Mouse (Mus musculus) hindbrain, embryonic 13.5 days (tissue): ENCODE measurements at regions not wholly inside any gene's neighbourhood (a gene's known extent, or its start where the extent isn't known, plus 50 kb on each side); places are given as distances from the start of the nearest gene placed in this dataset.
A peak's percentile ranks its signal among the peaks of the same experiment; 100 is the strongest.

Source experiments
- ATAC-seq: fragments of 200-750 bp; cut with Nextera tagmentation; 2 replicates; pipeline ENCODE4 v1.8.0; 2017; ENCODE audit warnings: moderate TSS enrichment; ENCODE audit not compliant: low FRiP score
- H3K27ac ChIP-seq: fragments of 300-500 bp; sonication (generic); 2 replicates; pipeline ENCODE4 v1.5.1; 2015; ENCODE audit warnings: inconsistent platforms, mild to moderate bottlenecking, moderate library complexity
- H3K27me3 ChIP-seq: fragments of 300-500 bp; sonication (generic); 2 replicates; pipeline ENCODE4 v1.6.1; 2015; ENCODE audit warnings: mild to moderate bottlenecking, inconsistent platforms
- H3K36me3 ChIP-seq: fragments of 300-500 bp; sonication (generic); 2 replicates; pipeline ENCODE4 v1.6.1; 2015; ENCODE audit warnings: mild to moderate bottlenecking, inconsistent platforms
- H3K4me1 ChIP-seq: fragments of 300-500 bp; sonication (generic); replicated peaks from 2 replicates; pipeline ENCODE4 v1.6.1; 2015; ENCODE audit warnings: inconsistent platforms
- H3K4me2 ChIP-seq: fragments of 300-500 bp; sonication (generic); 2 replicates; pipeline ENCODE4 v1.6.1; 2015; ENCODE audit warnings: inconsistent platforms, mild to moderate bottlenecking, moderate library complexity
- H3K4me3 ChIP-seq: fragments of 300-500 bp; sonication (generic); 2 replicates; pipeline ENCODE4 v1.5.1; 2015; ENCODE audit warnings: mild to moderate bottlenecking, inconsistent platforms
- H3K9ac ChIP-seq: fragments of 300-500 bp; sonication (generic); 2 replicates; pipeline ENCODE4 v1.6.1; 2015; ENCODE audit warnings: mild to moderate bottlenecking, inconsistent platforms
- H3K9me3 ChIP-seq: fragments of 300-500 bp; sonication (generic); 2 replicates; pipeline ENCODE4 v1.6.1; 2016; ENCODE audit warnings: inconsistent platforms
- WGBS: fragments of 180-500 bp; shearing (Covaris S2); methylation state at CpG from one replicate; pipeline ENCODE4 v1.1.7; 2015; 5-methylcytosine and 5-hydroxymethylcytosine counted together

DNA sequence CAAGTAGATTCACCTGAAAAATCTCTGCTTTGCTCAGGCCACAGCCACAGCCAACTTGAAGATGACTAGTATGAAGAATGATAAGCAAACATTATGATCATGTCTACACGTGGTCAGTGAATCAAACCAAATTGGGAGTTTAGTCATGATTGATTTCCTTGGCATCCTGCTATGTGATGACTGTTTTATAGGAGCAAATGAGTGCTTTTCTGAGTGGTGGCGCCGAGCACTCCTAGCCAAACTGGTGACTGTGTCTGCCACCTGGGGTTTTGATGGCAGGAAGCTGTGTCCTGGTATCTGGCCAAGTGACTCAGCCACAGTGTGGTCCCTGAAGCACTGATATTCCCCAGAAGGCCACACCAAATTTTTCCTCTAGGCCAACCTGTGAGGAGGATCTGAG lies 152.1 kb upstream of the Pbx1 start:
- Histone ChIP-seq H3K9me3 (no peaks in the 10 kb centered on the region), H3K36me3 (no peaks in the 10 kb centered on the region), H3K4me2 (no peak overlapping the region), H3K27me3 (no peaks in the 10 kb centered on the region), H3K4me1 (no peaks in the 10 kb centered on the region), H3K27ac (no peak overlapping the region), H3K9ac (no peak overlapping the region), H3K4me3 (no peak overlapping the region)
- ATAC-seq, result no peak
- WGBS, result 82% methylated on average over 3 of the region's 3 CpGs

DNA sequence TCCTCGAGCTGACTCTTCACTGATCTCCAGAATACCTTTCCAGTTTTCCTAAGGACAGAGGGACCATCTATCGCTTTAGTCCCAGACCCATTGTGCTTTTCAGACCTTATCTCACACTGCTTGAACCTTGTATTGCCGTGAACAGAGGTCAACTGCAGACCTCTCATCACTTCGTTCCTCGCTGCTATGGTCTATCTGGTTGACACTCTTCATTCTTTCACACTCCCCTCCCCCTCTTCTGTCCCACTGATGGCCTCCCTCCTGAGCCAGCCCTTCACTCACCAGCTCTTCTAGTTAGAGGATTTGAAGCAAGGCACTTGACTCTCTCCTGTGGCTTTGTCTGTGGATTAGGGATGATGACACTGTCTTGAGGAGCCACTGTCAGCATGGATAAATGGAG lies 150.4 kb upstream of the Pbx1 start:
- H3K9me3 ChIP-seq, result no peaks in the 10 kb centered on the region
- H3K36me3 ChIP-seq, result no peaks in the 10 kb centered on the region
- H3K4me1 ChIP-seq, result no peaks in the 10 kb centered on the region
- ATAC-seq, result no peak
- H3K4me2 ChIP-seq, result no peak overlapping the region
- 74% methylated on average over 5 of the region's 5 CpGs for WGBS
- no peak overlapping the region for H3K9ac ChIP-seq
- no peaks in the 10 kb centered on the region for H3K27me3 ChIP-seq
- H3K27ac ChIP-seq, result no peak overlapping the region
- no peak overlapping the region for H3K4me3 ChIP-seq

DNA sequence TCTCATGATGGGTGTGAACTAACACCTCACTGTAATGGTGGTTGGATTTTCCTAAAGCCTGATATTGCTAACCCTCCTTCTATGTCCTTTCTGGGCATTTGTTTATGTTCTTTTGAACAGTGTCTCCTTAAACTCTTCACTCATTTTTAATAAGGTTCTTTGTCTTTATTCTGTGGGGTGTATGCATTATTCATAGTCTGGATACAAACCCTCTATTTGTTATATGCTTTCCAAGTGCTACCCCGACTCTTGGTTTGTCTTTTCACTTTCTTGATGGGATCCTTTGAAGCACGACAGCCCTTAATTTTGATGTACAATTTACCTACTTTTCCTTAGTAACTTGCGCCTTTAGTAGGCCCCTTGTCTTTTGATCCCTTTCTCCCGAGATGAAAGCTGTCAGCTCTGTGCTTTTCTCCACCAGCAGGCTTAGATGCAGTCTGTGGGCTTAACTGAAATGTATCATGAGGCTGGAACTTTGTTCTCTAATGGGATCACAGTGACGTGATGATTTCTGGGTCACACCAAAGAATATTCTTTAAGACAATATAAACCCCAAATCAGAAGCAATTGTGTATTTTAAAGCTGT lies 138.0 kb upstream of the Pbx1 start:
- Histone ChIP-seq H3K4me2 (no peak overlapping the region), H3K4me3 (no peak overlapping the region), H3K4me1 (no peaks in the 10 kb centered on the region), H3K9ac (no peak overlapping the region), H3K9me3 (no peaks in the 10 kb centered on the region), H3K36me3 (no peaks in the 10 kb centered on the region), H3K27ac (no peak overlapping the region), H3K27me3 (no peaks in the 10 kb centered on the region)
- 39% methylated on average over 5 of the region's 5 CpGs for WGBS
- no peak for ATAC-seq

DNA sequence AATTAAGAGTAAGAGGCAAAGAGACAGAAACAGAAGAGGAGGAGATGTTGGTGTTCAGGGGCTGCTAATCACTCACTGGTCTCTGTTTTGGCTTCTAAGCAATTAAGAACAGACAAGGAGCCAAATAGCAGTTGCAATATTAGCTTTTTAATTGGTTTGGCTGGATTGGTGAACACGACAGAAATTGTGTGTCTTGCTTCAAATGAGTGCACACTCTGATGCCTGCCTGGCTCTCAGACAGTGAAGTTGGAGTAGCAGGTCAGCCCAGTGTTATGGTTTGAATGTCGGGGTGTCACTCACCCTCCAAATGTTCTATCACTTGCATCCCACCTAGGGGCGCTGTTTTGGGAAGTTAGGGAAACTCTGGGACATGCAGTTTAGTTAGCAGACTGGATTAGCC lies 120.3 kb upstream of the Pbx1 start:
- H3K36me3 ChIP-seq, result no peaks in the 10 kb centered on the region
- H3K4me2 ChIP-seq, result no peak overlapping the region
- WGBS, result 83% methylated on average over 3 of the region's 3 CpGs
- no peaks in the 10 kb centered on the region for H3K9me3 ChIP-seq
- H3K4me3 ChIP-seq, result no peak overlapping the region
- no peak overlapping the region for H3K27ac ChIP-seq
- no peak overlapping the region for H3K9ac ChIP-seq
- no peaks in the 10 kb centered on the region for H3K4me1 ChIP-seq
- no peak for ATAC-seq
- H3K27me3 ChIP-seq, result no peaks in the 10 kb centered on the region

DNA sequence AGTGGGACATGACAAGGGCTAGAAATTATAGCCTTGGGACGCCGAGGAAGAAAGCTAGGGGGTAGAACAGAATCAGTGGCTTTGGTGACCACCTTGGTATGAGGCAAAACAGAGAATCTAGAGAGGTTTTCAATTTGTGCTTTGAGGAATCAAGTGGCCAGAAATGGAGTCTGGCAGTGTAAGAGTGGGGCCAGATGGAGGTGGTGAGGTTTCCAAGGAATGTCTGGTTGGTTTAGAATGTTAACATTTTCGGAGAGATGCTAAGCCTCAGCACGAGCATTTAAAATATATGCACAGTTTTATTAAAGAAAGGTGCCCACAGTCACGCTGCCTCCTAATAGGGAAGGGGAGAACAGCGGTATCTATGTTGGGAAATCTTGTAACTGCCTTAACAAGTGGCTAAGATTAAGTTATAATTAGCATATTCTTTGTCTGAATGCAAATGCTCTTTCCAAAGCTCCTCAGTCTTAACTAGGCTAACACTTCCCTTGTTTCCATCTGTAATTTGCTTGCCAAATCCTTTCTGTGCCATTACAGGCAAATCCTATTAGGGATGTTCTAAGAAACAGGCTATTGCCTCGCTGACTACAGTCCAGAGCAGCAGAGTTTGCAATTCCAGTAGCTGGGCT lies 117.9 kb upstream of the Pbx1 start:
- no peak overlapping the region for H3K4me2 ChIP-seq
- H3K27ac ChIP-seq, result 0 out of 2 replicates have a peak overlapping the region, but pooled peaks have one; percentile 8
- ATAC-seq, result no peak
- no peak overlapping the region for H3K4me3 ChIP-seq
- H3K4me1 ChIP-seq, result no peaks in the 10 kb centered on the region
- no peaks in the 10 kb centered on the region for H3K9me3 ChIP-seq
- WGBS, result 41% methylated on average over 7 of the region's 7 CpGs
- H3K27me3 ChIP-seq, result no peaks in the 10 kb centered on the region
- H3K36me3 ChIP-seq, result no peaks in the 10 kb centered on the region
- H3K9ac ChIP-seq, result no peak overlapping the region

DNA sequence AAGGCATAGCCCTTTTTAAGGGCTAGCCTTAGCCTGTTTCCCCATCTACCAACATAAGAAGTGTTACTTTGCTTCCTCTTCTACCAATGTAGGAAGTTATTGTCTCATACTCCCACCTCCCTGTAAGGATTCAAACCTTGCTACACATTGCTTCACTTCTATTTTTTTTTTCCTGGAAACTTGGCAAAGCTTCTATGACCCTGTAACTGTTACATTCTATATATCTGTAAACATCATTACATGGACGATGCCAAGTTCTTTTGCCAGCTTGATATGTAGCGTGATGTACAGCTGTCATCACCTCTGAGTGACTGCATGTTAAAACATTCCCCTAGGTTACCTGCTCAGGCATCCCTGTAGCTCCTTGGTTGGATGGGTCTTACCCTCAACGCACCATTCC lies 114.1 kb upstream of the Pbx1 start:
- no peaks in the 10 kb centered on the region for H3K4me1 ChIP-seq
- WGBS, result 95% methylated on average over 3 of the region's 3 CpGs

DNA sequence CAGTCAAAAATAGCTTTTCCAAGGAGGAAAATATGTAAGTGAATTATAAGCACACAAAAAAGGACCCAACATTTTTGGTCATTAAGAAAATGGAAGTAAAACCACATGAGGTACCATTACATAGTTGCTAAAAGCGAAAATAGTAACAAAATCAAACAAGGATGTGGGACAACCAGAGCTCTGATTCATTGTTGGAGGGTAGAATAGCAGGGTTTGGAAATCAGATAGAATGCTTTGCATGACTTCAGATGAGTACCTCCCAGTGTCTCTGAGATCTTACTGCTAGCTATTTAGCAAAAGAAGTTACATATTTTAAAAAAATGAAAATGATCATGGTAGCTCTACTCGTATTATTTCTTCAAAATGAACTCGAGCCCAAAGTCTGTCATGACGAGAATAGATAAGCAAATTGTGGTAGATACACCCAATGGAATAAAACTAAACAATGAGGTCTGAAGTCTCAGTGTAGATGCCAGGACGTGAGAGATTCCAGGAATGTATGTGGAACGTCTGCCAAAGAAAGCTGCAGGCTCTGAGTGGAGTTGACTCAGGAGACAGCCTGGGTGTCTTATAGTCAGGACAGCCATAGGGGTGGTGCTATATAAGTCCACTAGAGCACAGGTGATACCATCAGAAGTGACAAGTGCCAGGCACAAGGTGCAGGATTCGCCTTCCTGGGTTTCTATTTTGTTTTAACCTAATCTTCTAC lies 113.2 kb upstream of the Pbx1 start:
- Histone ChIP-seq H3K27me3 (no peaks in the 10 kb centered on the region), H3K27ac (no peak overlapping the region), H3K36me3 (no peaks in the 10 kb centered on the region), H3K4me2 (no peak overlapping the region), H3K4me3 (no peak overlapping the region), H3K4me1 (no peaks in the 10 kb centered on the region), H3K9me3 (no peaks in the 10 kb centered on the region), H3K9ac (no peak overlapping the region)
- WGBS, result 86% methylated on average over 7 of the region's 7 CpGs
- ATAC-seq, result no peak

More for the DNA sequence above, 114.1 kb upstream of the Pbx1 start:
- Histone ChIP-seq H3K9me3 (no peaks in the 10 kb centered on the region), H3K4me2 (no peak overlapping the region), H3K36me3 (no peaks in the 10 kb centered on the region), H3K27me3 (no peaks in the 10 kb centered on the region), H3K4me3 (no peak overlapping the region), H3K9ac (no peak overlapping the region), H3K27ac (no peak overlapping the region)
- ATAC-seq, result no peak

DNA sequence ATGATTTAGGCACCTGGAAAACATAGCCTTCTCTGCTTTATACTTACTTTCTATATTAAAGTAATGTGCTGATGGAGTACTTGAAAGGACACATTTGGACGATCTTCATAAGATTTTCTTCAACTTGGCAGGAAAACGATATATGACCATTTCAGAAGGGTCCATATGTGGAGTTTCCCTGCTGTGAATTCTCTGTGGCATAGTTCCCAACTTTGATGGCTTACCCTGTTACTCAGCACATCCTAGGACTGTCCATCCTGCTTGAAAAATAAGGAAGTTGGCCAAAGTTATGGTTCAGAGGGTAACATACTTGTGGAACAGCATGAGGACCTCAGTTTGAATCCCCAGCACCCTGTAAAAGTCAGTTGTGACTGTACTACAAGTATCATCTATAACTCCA lies 109.2 kb upstream of the Pbx1 start:
- no peak overlapping the region for H3K4me2 ChIP-seq
- H3K36me3 ChIP-seq, result no peaks in the 10 kb centered on the region
- ATAC-seq, result no peak
- no peaks in the 10 kb centered on the region for H3K9me3 ChIP-seq
- no peaks in the 10 kb centered on the region; the same call in 1 of the 2 replicates for H3K4me1 ChIP-seq
- no peak overlapping the region for H3K4me3 ChIP-seq
- H3K27me3 ChIP-seq, result 0 out of 2 replicates have a peak, but pooled peaks cover 3% of the 10 kb centered on the region
- H3K9ac ChIP-seq, result no peak overlapping the region
- 90% methylated on average over 2 of the region's 2 CpGs for WGBS
- no peak overlapping the region for H3K27ac ChIP-seq

DNA sequence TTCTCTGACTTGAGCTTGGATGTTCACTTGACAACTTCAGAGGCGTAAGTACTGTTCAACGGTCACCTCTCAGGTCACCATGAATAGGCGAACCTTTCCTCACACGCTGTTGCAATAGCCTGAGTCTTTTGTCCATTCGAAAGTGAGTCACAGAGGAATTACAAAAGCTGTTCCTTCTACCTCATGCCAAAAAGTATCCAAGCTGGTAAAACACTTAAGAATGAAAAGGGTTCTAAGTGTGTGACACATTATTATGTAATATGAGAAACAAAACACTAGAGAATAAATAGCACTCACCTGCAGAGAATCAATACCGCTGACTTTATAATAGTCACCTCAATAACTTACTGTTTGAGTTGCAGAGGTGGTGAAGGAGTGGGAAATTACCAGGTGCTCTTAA lies 86.0 kb upstream of the Pbx1 start:
- Histone ChIP-seq H3K27me3 (no peaks in the 10 kb centered on the region), H3K9me3 (no peaks in the 10 kb centered on the region), H3K36me3 (no peaks in the 10 kb centered on the region), H3K4me2 (no peak overlapping the region), H3K9ac (no peak overlapping the region), H3K27ac (no peak overlapping the region), H3K4me3 (no peak overlapping the region), H3K4me1 (no peaks in the 10 kb centered on the region)
- no peak for ATAC-seq
- 80% methylated on average over 6 of the region's 6 CpGs for WGBS

DNA sequence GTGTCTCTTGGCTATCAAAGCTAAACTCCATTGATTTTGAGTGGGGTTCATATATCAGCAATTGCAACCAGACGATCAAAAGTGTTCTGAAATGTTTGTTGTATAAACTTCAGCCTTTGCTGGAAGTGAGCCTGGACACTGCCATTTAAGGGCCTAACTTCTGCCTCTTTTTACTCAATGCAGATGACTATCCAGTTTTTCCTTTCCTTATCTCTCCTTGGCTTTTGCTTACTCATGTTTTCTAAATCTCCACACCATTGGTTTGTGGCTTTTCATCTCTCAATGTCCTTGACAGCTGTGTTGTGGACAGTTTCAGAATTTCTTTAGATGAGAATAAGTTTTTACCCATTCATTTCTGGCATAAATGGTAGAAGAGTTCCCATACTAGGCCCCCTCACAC lies 74.3 kb upstream of the Pbx1 start:
- Histone ChIP-seq H3K27me3 (no peaks in the 10 kb centered on the region), H3K4me2 (no peak overlapping the region), H3K36me3 (no peaks in the 10 kb centered on the region), H3K4me1 (peaks cover 5% of the 10 kb centered on the region; the same call in 1 of the 2 replicates), H3K27ac (no peak overlapping the region), H3K9ac (no peak overlapping the region), H3K9me3 (no peaks in the 10 kb centered on the region), H3K4me3 (no peak overlapping the region)
- ATAC-seq, result no peak
- WGBS, result 83% methylated on average over 1 of the region's 1 CpGs

DNA sequence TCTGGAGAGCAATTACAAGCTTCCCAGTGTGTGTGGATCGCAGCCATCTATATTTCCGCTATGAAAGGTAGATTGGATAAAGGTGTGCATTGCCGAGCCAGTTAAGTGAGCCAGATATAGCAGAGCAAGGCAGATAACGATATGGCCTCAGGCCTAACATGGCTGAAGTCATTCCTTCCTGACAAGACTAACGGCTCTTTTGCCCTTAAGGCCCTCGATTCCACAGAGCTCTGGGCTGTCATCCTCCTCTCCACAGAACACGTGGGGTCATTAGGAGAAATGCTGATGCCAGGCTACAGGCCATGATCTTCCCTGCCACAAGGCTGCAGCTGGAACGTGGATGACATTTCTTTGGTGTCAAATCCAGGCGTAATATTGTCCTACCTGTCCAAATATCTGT lies 72.7 kb upstream of the Pbx1 start:
- H3K27me3 ChIP-seq, result no peaks in the 10 kb centered on the region
- H3K9me3 ChIP-seq, result no peaks in the 10 kb centered on the region
- no peak overlapping the region for H3K4me3 ChIP-seq
- no peak overlapping the region for H3K4me2 ChIP-seq
- no peak overlapping the region for H3K9ac ChIP-seq
- H3K36me3 ChIP-seq, result no peaks in the 10 kb centered on the region
- H3K4me1 ChIP-seq, result peaks cover 5% of the 10 kb centered on the region; the same call in 1 of the 2 replicates
- ATAC-seq, result no peak
- no peak overlapping the region for H3K27ac ChIP-seq
- 79% methylated on average over 9 of the region's 9 CpGs for WGBS

DNA sequence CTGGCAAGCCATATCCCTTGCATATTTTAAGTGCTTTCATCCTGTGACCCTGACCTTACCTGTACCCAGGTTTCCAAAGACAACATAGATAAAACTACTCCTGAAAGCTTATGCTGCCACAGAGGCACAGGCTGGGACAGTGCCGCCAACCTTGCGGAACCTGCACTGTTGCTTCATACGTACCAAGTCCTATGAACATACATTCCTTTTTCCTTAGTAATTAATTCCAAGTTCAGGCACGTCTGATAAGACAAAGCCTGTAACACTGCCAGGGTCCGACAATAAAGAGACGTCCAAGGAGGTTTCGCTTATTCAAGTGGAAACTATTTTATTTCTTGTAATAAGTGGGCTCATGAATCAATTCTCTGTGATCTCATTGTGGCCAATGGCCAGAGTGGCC lies 70.2 kb upstream of the Pbx1 start:
- Histone ChIP-seq H3K4me3 (no peak overlapping the region), H3K9me3 (no peaks in the 10 kb centered on the region), H3K4me2 (no peak overlapping the region), H3K27me3 (no peaks in the 10 kb centered on the region), H3K27ac (no peak overlapping the region), H3K4me1 (peaks cover 5% of the 10 kb centered on the region; the same call in 1 of the 2 replicates), H3K36me3 (no peaks in the 10 kb centered on the region), H3K9ac (no peak overlapping the region)
- 36% methylated on average over 7 of the region's 7 CpGs for WGBS
- no peak for ATAC-seq
